In the genomic region with DNA sequence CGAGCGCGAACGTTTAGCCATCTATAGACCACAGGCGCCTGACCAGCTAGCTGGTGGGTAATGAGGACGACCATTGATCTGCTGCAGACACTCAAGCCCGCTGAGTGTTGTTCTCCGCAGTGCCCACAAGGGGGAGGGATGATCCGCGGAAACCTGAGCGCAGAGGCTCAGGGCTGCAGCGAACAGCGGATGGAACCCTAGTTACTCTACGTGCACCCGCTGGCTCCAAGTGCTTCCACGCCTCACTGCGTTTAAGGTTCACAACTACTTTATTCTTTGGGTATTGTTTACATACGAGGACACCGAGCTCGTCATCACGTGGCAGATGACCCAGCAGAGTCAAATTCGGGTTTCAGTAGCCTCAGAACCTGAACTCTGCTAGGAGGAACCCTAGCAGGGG, we compare ENCODE assay signal across 8 mouse cellular contexts. TPM values are rescaled to one million over a fixed set of nuclear protein-coding genes. Genes with fewer than 3 reads are reported as not detected.
DNase-seq lines count a peak whose midpoint lies in the region; ATAC-seq and TF ChIP-seq lines count a peak whose summit lies in the region.

No protein-coding gene starts in this region.

- H3K4me3 ChIP-seq in forebrain, embryonic 11.5 days (ENCODE audit: low read depth, low read length), result no peak overlapping the region
- peak overlapping the region; percentile 21 for H3K4me3 ChIP-seq in lung, embryonic 15.5 days
- peak overlapping the region; percentile 15; the same call in 1 of the 2 replicates for H3K4me3 ChIP-seq in olfactory bulb, adult 2 months (ENCODE audit: insufficient read depth, low read depth, low read length)

- TF ChIP-seq POLR2A in olfactory bulb, adult 2 months (IDR thresholded peaks at IDR 0.05; ENCODE audit: insufficient read depth, low read depth, low read length), result no peak

- intact Hi-C loops in heart, postnatal 14 days (cut with DNase I), result loop anchor here (1.0 to 5.0 kb wide), 3 partner anchors 26 to 108 kb away; no protein-coding TSS in a partner anchor

- H3K27me3 ChIP-seq in forebrain, embryonic 11.5 days (ENCODE audit: control insufficient read depth, insufficient read depth, low read length), result peaks cover 50% of the 10 kb centered on the region
- H3K27me3 ChIP-seq in lung, embryonic 15.5 days, result peaks cover 47% of the 10 kb centered on the region

- no peak overlapping the region for H3K27ac ChIP-seq in forebrain, embryonic 11.5 days (ENCODE audit: low read depth, low read length)
- H3K27ac ChIP-seq in lung, embryonic 15.5 days, result no peak overlapping the region
- H3K27ac ChIP-seq in olfactory bulb, adult 2 months (ENCODE audit: insufficient read depth, low read depth, low read length), result no peak overlapping the region

- TF ChIP-seq CTCF in olfactory bulb, adult 2 months (IDR thresholded peaks at IDR 0.05; ENCODE audit: insufficient read depth, low read depth, low read length), result peak; percentile 79

- WGBS in forebrain, embryonic 11.5 days, result 1% methylated on average over 22 of the region's 22 CpGs
- 1% methylated on average over 22 of the region's 22 CpGs for WGBS in lung, embryonic 15.5 days
- WGBS in olfactory bulb, adult 2 months, result 5% methylated on average over 22 of the region's 22 CpGs

- H3K4me1 ChIP-seq in forebrain, embryonic 11.5 days (replicated peaks; ENCODE audit: control insufficient read depth, insufficient read depth, low read length), result peaks cover 15% of the 10 kb centered on the region
- peaks cover 57% of the 10 kb centered on the region for H3K4me1 ChIP-seq in lung, embryonic 15.5 days
- peaks cover 36% of the 10 kb centered on the region for H3K4me1 ChIP-seq in olfactory bulb, adult 2 months (ENCODE audit: control insufficient read depth, insufficient read depth, low read length)

- ATAC-seq in forebrain, embryonic 11.5 days (replicated peaks; ENCODE audit: low FRiP score), result peak; percentile 39
- ATAC-seq in lung, embryonic 15.5 days (ENCODE audit: borderline replicate concordance, extremely low read depth, low FRiP score, low TSS enrichment), result no peak

- H3K9ac ChIP-seq in forebrain, embryonic 11.5 days (ENCODE audit: low read length), result no peak overlapping the region
- 0 out of 2 replicates have a peak overlapping the region, but pooled peaks have one; percentile 5 for H3K9ac ChIP-seq in lung, embryonic 15.5 days

- H3K9me3 ChIP-seq in forebrain, embryonic 11.5 days (ENCODE audit: control insufficient read depth, low read length), result no peaks in the 10 kb centered on the region
- H3K9me3 ChIP-seq in lung, embryonic 15.5 days, result no peaks in the 10 kb centered on the region

- peak overlapping the region; percentile 24 for H3K4me2 ChIP-seq in forebrain, embryonic 11.5 days (ENCODE audit: low read depth, low read length, severe bottlenecking)
- H3K4me2 ChIP-seq in lung, embryonic 15.5 days, result peak overlapping the region; percentile 89

- peak; percentile 71 to 79 for DNase-seq in CD8-positive naive resting alpha-beta T cell, adult 2 months (ENCODE audit: low read depth in 2 of 2, low spot score in 2 of 2)
- peak; percentile 88 for DNase-seq in brain, adult 2 months (ENCODE audit: low read depth, low spot score)
- DNase-seq in forebrain, embryonic 11.5 days (ENCODE audit: low spot score), result peak; percentile 88
- peak; percentile 73 to 79 for DNase-seq in heart, postnatal 14 days
- DNase-seq in kidney, postnatal 4 days, result peak; percentile 80 to 87
- DNase-seq in thymus, postnatal 25 days, result peak; percentile 84

- no peaks in the 10 kb centered on the region for H3K36me3 ChIP-seq in forebrain, embryonic 11.5 days (ENCODE audit: control insufficient read depth, insufficient read depth, low read length)
- no peaks in the 10 kb centered on the region for H3K36me3 ChIP-seq in lung, embryonic 15.5 days

RNA-seq across cellular contexts. Expression of a gene that starts 4.4 kb away (rescaled TPM):
- polyA plus RNA-seq in forebrain, embryonic 11.5 days (2014; fragmentation: Nextera tagmentation; extraction: Ambion mirVana), result 3.2 TPM in 2 replicates
- total RNA-seq in heart, postnatal 14 days (2021), result 10 to 100 TPM; 27.2 to 29.1 TPM
- 17.0 and 17.3 TPM in 2 replicates for polyA plus RNA-seq in lung, embryonic 15.5 days (2015; fragmentation: Nextera tagmentation; extraction: Ambion mirVana)
- polyA plus RNA-seq in olfactory bulb, adult 2 months (2012; ENCODE audit: insufficient read depth, insufficient read length, low replicate concordance, missing spikeins), result not detected in 2 replicates

RNA-seq across cellular contexts. Expression of a gene that starts 53.4 kb away (rescaled TPM):
- 10.1 and 11.3 TPM in 2 replicates for polyA plus RNA-seq in forebrain, embryonic 11.5 days (2014; fragmentation: Nextera tagmentation; extraction: Ambion mirVana)
- 10 to 100 TPM; 10.8 to 11.3 TPM for total RNA-seq in heart, postnatal 14 days (2021)
- polyA plus RNA-seq in lung, embryonic 15.5 days (2015; fragmentation: Nextera tagmentation; extraction: Ambion mirVana), result 8.3 TPM in 2 replicates
- not detected in 2 replicates for polyA plus RNA-seq in olfactory bulb, adult 2 months (2012; ENCODE audit: insufficient read depth, insufficient read length, low replicate concordance, missing spikeins)
